Mouse (Mus musculus): ENCODE measurements around the gene Foxp1. TPM values are rescaled to one million over a fixed set of nuclear protein-coding genes. Genes with fewer than 3 reads are reported as not detected.
A peak's percentile ranks its signal among the peaks of the same experiment; 100 is the strongest.

Gene Foxp1
- polyA plus RNA-seq (2012; ENCODE audit: insufficient read depth, low replicate concordance): 37.5 and 76.1 TPM in 2 replicates

DNA sequence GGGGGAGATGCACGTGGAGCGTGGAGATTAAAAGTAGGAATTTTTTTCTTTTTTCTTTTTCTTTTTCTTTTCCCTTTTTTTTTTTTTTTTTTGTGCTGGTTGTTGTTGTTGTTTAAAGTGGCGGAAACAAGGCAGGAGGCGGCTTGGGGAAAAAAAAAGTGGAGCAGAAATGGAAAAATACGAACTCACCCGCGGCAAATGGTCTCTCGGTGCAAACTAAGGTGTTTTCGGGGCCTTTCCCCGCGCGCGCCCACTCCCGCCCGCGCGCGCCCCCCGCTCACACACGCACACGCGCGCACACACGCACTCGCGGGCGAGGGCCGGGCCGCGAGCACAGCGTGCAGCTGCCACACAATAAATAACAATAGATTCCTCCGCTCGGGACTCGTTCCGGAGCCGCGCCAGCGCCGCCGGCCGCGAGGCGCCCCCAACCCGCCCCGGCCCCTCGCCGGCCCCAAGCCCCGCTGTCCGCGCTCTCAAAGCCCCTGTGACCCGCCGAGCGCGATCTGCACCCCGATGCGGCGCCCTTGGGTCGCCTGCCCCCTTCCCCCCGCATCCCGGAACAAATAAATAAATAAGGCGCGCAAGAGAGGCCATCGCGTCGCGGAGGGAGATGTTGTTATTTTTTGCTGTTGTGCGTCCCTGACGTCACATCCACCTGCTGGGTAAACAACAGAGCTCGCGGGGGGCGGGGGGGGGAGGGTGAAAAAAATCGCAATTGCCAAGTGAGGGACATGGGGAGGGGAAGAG, at the start of gene Foxp1:
Gene Foxp1 (minus strand): TSS at position 363 of the 750 bp plus-strand sequence.
- H3K4me3 ChIP-seq (replicated peaks): peak within 1 kb of the TSS; percentile 98
- TF ChIP-seq GATA1 (IDR thresholded peaks at IDR 0.05; ENCODE audit: borderline replicate concordance, low read length): no peak
- no peak for TF ChIP-seq FLI1 (IDR thresholded peaks at IDR 0.05; ENCODE audit: low read length)

GRCm38 (mm10) chr6:99572071-99572470, 49.5 kb upstream of the Foxp1 start:
- H3K9me3 ChIP-seq: 0 out of 2 replicates have a peak, but pooled peaks cover 3% of the 10 kb centered on the region
- H3K27me3 ChIP-seq (replicated peaks): peaks cover 6% of the 10 kb centered on the region
- TF ChIP-seq GATA1 (IDR thresholded peaks at IDR 0.05; ENCODE audit: borderline replicate concordance, low read length) (no peak), FLI1 (IDR thresholded peaks at IDR 0.05; ENCODE audit: low read length) (no peak)
- no peak overlapping the region for H3K4me3 ChIP-seq (replicated peaks)
- no peaks in the 10 kb centered on the region for H3K36me3 ChIP-seq (replicated peaks; ENCODE audit: low read length)
- H3K4me1 ChIP-seq: peaks cover 3% of the 10 kb centered on the region; the same call in 1 of the 2 replicates

More for the DNA sequence above, at the start of gene Foxp1:
- Histone ChIP-seq H3K4me1 (peaks cover 13% of the 10 kb centered on the region), H3K27me3 (replicated peaks) (peaks cover 2% of the 10 kb centered on the region), H3K9me3 (peaks cover 8% of the 10 kb centered on the region), H3K36me3 (replicated peaks; ENCODE audit: low read length) (peaks cover 3% of the 10 kb centered on the region)

DNA sequence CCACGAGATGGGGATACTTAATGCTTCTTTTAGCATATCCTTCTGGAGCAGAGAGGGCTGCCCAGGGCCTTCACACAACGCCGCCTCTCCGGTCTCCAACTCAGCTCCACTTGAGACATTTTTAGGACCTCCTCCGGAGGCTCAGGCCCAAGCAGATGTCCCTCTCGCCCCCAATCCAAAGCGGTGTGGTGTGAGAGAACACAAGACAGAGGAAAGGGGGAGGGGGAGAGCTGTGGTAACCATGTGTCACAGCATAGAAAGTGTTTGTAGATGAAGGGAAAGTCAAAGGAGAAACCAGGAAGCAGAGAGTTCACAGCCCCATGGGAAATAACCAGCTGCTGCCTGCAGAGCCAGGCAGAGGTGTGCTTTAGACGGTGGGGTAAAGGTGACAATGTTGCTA, 44.4 kb upstream of the Foxp1 start:
- Histone ChIP-seq H3K4me1 (no peaks in the 10 kb centered on the region), H3K27me3 (replicated peaks) (peaks cover 6% of the 10 kb centered on the region), H3K9me3 (no peaks in the 10 kb centered on the region), H3K4me3 (replicated peaks) (no peak overlapping the region), H3K36me3 (replicated peaks; ENCODE audit: low read length) (no peaks in the 10 kb centered on the region)
- TF ChIP-seq FLI1 (IDR thresholded peaks at IDR 0.05; ENCODE audit: low read length) (no peak), GATA1 (IDR thresholded peaks at IDR 0.05; ENCODE audit: borderline replicate concordance, low read length) (no peak)

DNA sequence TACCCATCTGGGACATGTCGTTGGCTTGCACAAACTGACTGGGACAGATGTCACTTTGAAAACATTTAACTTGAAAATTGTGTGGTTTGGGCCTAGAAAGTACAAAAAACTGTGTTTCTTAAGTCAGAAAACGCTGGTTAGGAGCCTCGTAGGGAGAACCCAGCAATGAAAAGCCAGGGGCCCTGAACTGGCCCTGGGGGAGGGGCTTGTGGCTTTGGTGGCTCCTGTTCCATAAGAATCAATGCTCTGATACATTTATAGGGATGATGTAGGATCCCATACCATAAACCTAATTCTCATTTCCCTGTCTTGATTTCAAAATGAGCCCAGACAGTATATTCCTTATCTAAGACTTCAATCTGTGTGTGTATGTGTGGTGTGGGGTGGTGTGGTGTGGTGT, 42.2 kb upstream of the Foxp1 start:
- Histone ChIP-seq H3K4me3 (replicated peaks) (no peak overlapping the region), H3K27me3 (replicated peaks) (peaks cover 6% of the 10 kb centered on the region), H3K36me3 (replicated peaks; ENCODE audit: low read length) (no peaks in the 10 kb centered on the region), H3K9me3 (no peaks in the 10 kb centered on the region), H3K4me1 (no peaks in the 10 kb centered on the region)
- TF ChIP-seq GATA1 (IDR thresholded peaks at IDR 0.05; ENCODE audit: borderline replicate concordance, low read length) (no peak), FLI1 (IDR thresholded peaks at IDR 0.05; ENCODE audit: low read length) (no peak)

DNA sequence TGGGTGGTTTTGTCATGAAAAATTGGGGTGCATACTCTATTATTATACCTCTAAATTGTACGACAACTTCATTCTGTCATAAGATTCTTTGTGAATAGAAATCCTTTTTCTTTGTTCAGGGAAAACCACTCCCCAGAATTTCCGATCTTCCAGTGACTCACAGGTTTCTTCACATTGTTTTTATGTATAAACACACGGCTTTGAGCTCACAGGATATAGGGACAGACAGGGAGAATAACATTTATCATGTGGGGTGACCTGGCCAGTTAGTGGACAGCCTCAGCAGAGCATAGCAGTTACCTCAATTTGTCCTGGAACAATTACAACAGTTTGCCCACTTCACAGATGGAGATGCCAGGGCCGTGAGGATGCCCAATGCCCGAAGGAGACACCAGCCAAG, 34.4 kb upstream of the Foxp1 start:
- H3K4me3 ChIP-seq (replicated peaks): no peak overlapping the region
- H3K9me3 ChIP-seq: peaks cover 12% of the 10 kb centered on the region
- H3K4me1 ChIP-seq: no peaks in the 10 kb centered on the region
- TF ChIP-seq GATA1 (IDR thresholded peaks at IDR 0.05; ENCODE audit: borderline replicate concordance, low read length) (no peak), FLI1 (IDR thresholded peaks at IDR 0.05; ENCODE audit: low read length) (no peak)
- no peaks in the 10 kb centered on the region for H3K36me3 ChIP-seq (replicated peaks; ENCODE audit: low read length)
- H3K27me3 ChIP-seq (replicated peaks): peaks cover 4% of the 10 kb centered on the region

- TF ChIP-seq FLI1 (IDR thresholded peaks at IDR 0.05; ENCODE audit: low read length) (no peak), GATA1 (IDR thresholded peaks at IDR 0.05; ENCODE audit: borderline replicate concordance, low read length) (no peak)
- H3K36me3 ChIP-seq (replicated peaks; ENCODE audit: low read length): no peaks in the 10 kb centered on the region
- no peaks in the 10 kb centered on the region for H3K4me1 ChIP-seq
- H3K9me3 ChIP-seq: peaks cover 28% of the 10 kb centered on the region
- H3K27me3 ChIP-seq (replicated peaks): peaks cover 4% of the 10 kb centered on the region
- no peak overlapping the region for H3K4me3 ChIP-seq (replicated peaks)
These were observed 30.3 kb upstream of the Foxp1 start for GRCm38 (mm10) chr6:99552816-99553215.

GRCm38 (mm10) chr6:99546416-99546815, 23.9 kb upstream of the Foxp1 start:
- Histone ChIP-seq H3K9me3 (peaks cover 20% of the 10 kb centered on the region), H3K36me3 (replicated peaks; ENCODE audit: low read length) (no peaks in the 10 kb centered on the region), H3K27me3 (replicated peaks) (no peaks in the 10 kb centered on the region), H3K4me1 (no peaks in the 10 kb centered on the region), H3K4me3 (replicated peaks) (no peak overlapping the region)
- TF ChIP-seq GATA1 (IDR thresholded peaks at IDR 0.05; ENCODE audit: borderline replicate concordance, low read length) (no peak), FLI1 (IDR thresholded peaks at IDR 0.05; ENCODE audit: low read length) (no peak)

- Histone ChIP-seq H3K9me3 (peaks cover 18% of the 10 kb centered on the region), H3K36me3 (replicated peaks; ENCODE audit: low read length) (no peaks in the 10 kb centered on the region), H3K4me1 (no peaks in the 10 kb centered on the region), H3K27me3 (replicated peaks) (no peaks in the 10 kb centered on the region), H3K4me3 (replicated peaks) (no peak overlapping the region)
- TF ChIP-seq GATA1 (IDR thresholded peaks at IDR 0.05; ENCODE audit: borderline replicate concordance, low read length) (no peak), FLI1 (IDR thresholded peaks at IDR 0.05; ENCODE audit: low read length) (no peak)
These were observed 22.9 kb upstream of the Foxp1 start for GRCm38 (mm10) chr6:99545437-99545836.

- Histone ChIP-seq H3K27me3 (replicated peaks) (no peaks in the 10 kb centered on the region), H3K9me3 (peaks cover 3% of the 10 kb centered on the region; the same call in 1 of the 2 replicates), H3K36me3 (replicated peaks; ENCODE audit: low read length) (no peaks in the 10 kb centered on the region), H3K4me3 (replicated peaks) (no peak overlapping the region), H3K4me1 (no peaks in the 10 kb centered on the region)
- TF ChIP-seq GATA1 (IDR thresholded peaks at IDR 0.05; ENCODE audit: borderline replicate concordance, low read length) (no peak), FLI1 (IDR thresholded peaks at IDR 0.05; ENCODE audit: low read length) (no peak)
These were observed 18.6 kb upstream of the Foxp1 start for GRCm38 (mm10) chr6:99541105-99541504.

- no peak for TF ChIP-seq FLI1 (IDR thresholded peaks at IDR 0.05; ENCODE audit: low read length)
- TF ChIP-seq GATA1 (IDR thresholded peaks at IDR 0.05; ENCODE audit: borderline replicate concordance, low read length): no peak
- peaks cover 3% of the 10 kb centered on the region; the same call in 1 of the 2 replicates for H3K9me3 ChIP-seq
- no peaks in the 10 kb centered on the region for H3K27me3 ChIP-seq (replicated peaks)
- no peak overlapping the region for H3K4me3 ChIP-seq (replicated peaks)
- H3K36me3 ChIP-seq (replicated peaks; ENCODE audit: low read length): no peaks in the 10 kb centered on the region
- no peaks in the 10 kb centered on the region for H3K4me1 ChIP-seq
These were observed 18.1 kb upstream of the Foxp1 start for GRCm38 (mm10) chr6:99540653-99541052.
